Mouse (Mus musculus) neural tube, embryonic 13.5 days (tissue): ENCODE results near the gene Gm20388. TPM values are rescaled to one million over a fixed set of nuclear protein-coding genes. Genes with fewer than 3 reads are reported as not detected.

Experiments used
- ATAC-seq: fragments of 200-750 bp; cut with Nextera tagmentation; 2 replicates; pipeline ENCODE4 v1.8.0; 2017; ENCODE audit warnings: low read depth, mild to moderate bottlenecking, moderate TSS enrichment, moderate library complexity
- H3K27ac ChIP-seq: fragments of 300-500 bp; sonication (generic); replicated peaks from 2 replicates; pipeline ENCODE4 v1.5.1; 2015; ENCODE audit warnings: moderate library complexity, mild to moderate bottlenecking, inconsistent platforms
- H3K27me3 ChIP-seq: fragments of 300-500 bp; sonication (generic); 2 replicates; pipeline ENCODE4 v1.6.1; 2015; ENCODE audit warnings: mild to moderate bottlenecking, inconsistent platforms
- H3K36me3 ChIP-seq: fragments of 300-500 bp; sonication (generic); 2 replicates; pipeline ENCODE4 v1.6.1; 2015; ENCODE audit warnings: mild to moderate bottlenecking, inconsistent platforms
- H3K4me1 ChIP-seq: fragments of 300-500 bp; sonication (generic); replicated peaks from 2 replicates; pipeline ENCODE4 v1.6.1; 2015; ENCODE audit warnings: inconsistent platforms
- H3K4me2 ChIP-seq: fragments of 300-500 bp; sonication (generic); 2 replicates; pipeline ENCODE4 v1.6.1; 2015; ENCODE audit warnings: inconsistent platforms, mild to moderate bottlenecking, moderate library complexity
- H3K4me3 ChIP-seq: fragments of 300-500 bp; sonication (generic); 2 replicates; pipeline ENCODE4 v1.5.1; 2015; ENCODE audit warnings: mild to moderate bottlenecking, inconsistent platforms
- H3K9ac ChIP-seq: fragments of 300-500 bp; sonication (generic); 2 replicates; pipeline ENCODE4 v1.6.1; 2015; ENCODE audit warnings: moderate library complexity, mild to moderate bottlenecking, inconsistent platforms
- H3K9me3 ChIP-seq: fragments of 300-500 bp; sonication (generic); 2 replicates; pipeline ENCODE4 v1.6.1; 2016; ENCODE audit warnings: inconsistent platforms
- WGBS: fragments of 180-500 bp; shearing (Covaris S2); methylation state at CpG from one replicate; pipeline ENCODE4 v1.1.7; 2015; 5-methylcytosine and 5-hydroxymethylcytosine counted together
- polyA plus RNA-seq: library from polyadenylated mRNA; unstranded; fragments of >200 nt; fragmentation: Nextera tagmentation; extraction: Ambion mirVana; gene quantifications from 2 replicates; pipeline ENCODE4 v1.2.1, GENCODE M21; 2015

The Gm20388 gene
- polyA plus RNA-seq, 1 experiment from 2014 or later = 0.27 TPM

DNA sequence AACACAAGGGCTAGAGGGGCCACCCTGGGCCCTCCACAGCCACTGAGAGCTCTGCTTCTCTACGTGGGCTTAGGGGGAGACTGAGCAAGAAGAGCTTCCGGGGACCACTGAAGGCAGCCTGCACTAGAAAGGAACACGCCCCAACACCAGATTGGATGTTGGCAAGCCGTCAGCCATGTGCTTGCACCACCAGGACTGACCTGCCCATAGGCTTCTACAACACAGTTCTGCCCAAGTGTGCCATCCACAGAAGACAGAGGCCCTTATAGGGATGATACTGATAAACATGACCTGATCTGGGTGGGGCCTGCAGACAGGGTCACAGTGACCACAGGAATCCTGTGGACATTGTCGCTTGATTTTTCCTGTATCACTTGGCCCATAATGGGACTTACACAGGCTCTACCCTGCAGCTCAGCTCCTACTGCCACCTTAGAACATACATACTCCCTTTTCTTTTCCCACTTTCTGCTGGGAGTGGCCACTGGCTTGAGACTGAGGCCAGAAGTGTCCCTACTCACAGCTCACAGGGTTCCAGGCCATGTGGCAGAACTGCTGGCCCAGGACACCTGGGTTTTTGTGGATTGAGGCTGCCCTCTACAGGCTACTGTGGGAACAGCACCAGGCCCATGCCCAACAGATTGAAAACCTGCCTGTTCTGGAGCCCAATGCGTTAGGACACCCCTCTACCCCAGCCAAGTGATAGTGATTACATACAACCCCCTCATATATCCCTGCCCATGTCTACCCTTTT, 2422.3 kb downstream of the Gm20388 start:
- H3K9me3 ChIP-seq = no peaks in the 10 kb centered on the region
- no peaks in the 10 kb centered on the region for H3K36me3 ChIP-seq
- H3K4me1 ChIP-seq = peaks cover 46% of the 10 kb centered on the region
- no peak overlapping the region for H3K27ac ChIP-seq
- ATAC-seq = no peak
- no peak overlapping the region for H3K4me3 ChIP-seq
- no peak overlapping the region for H3K9ac ChIP-seq
- H3K27me3 ChIP-seq = peaks cover 46% of the 10 kb centered on the region
- H3K4me2 ChIP-seq = no peak overlapping the region
- 69% methylated on average over 6 of the region's 6 CpGs for WGBS

DNA sequence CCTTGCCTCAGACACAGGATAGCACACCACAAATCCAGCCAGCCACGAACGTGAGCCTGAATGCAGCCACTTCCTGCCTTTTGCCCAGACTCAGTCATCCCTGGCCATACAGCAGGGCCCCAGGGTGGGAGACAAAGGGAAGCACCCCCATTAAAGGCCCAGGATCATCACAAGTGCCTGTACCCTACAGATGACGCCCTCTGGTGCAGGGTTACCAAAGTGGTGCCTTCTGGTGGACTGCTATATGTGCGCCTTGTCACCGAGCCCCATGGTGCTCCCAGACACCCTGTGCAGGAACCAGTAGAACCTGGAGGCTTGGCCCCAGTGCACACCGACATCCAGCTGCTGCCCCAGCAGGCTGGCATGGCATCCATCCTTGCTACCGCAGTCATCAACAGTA, 2422.9 kb downstream of the Gm20388 start:
- Histone ChIP-seq H3K4me2 (no peak overlapping the region), H3K27ac (no peak overlapping the region), H3K4me3 (no peak overlapping the region), H3K9me3 (no peaks in the 10 kb centered on the region), H3K9ac (no peak overlapping the region), H3K4me1 (peaks cover 43% of the 10 kb centered on the region), H3K36me3 (no peaks in the 10 kb centered on the region), H3K27me3 (peaks cover 52% of the 10 kb centered on the region)
- WGBS = 78% methylated on average over 7 of the region's 7 CpGs
- no peak for ATAC-seq

DNA sequence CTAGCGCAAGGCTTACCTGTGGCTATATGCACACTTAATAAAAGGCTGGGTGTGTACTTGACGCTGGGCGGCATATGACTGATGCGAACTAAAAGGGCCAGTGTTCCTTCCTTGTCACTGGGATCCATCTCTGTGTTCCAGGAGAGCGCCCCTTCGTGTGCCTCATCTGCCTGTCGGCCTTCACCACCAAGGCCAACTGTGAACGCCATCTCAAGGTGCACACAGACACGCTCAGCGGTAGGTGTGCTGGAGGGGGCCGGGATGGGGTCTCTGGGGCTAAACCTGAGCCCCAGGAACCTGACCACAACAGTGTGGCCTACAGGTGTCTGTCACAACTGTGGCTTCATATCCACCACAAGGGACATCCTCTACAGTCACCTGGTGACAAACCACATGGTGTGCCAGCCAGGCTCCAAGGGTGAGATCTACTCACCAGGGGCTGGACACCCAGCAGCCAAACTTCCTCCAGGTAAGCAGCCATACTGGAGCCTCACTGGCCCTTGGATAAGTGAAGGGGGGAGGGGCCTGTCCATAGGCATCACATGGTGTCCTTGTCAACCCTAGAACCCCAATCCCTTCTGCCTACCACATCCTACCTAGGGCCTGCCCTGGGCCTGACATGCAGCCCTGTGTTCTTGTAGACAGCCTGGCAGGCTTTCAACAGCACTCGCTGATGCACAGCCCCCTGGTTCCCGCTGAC, 2424.3 kb downstream of the Gm20388 start:
- peak overlapping the region; percentile 71; the same call in 1 of the 2 replicates for H3K9ac ChIP-seq
- WGBS = 83% methylated on average over 13 of the region's 13 CpGs

DNA sequence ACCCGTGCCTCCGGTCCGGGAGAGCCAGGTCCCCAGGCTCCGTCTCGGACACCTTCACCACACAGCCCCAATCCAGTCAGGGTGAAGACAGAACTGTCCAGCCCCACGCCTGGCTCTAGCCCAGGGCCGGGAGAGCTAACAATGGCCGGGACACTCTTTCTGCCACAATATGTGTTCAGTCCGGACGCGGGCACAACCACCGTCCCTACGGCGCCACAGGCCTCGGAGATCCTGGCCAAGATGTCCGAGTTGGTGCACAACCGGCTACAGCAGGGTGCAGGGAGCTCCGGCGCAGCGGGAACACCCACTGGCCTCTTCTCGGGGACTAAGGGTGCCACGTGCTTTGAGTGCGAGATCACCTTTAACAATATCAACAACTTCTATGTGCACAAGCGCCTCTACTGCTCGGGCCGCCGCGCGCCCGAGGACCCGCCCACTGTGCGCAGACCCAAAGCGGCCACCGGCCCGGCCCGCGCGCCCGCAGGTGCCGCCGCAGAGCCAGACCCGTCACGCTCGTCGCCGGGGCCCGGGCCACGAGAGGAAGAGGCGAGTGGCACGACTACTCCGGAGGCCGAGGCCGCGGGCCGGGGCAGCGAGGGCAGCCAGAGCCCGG, 2425.1 kb downstream of the Gm20388 start:
- peak overlapping the region; percentile 57 for H3K4me3 ChIP-seq
- peak overlapping the region; percentile 88 for H3K4me2 ChIP-seq
- 5% methylated on average over 56 of the region's 57 CpGs for WGBS
- H3K4me1 ChIP-seq = peaks cover 27% of the 10 kb centered on the region
- peak; percentile 41 for ATAC-seq
- no peaks in the 10 kb centered on the region for H3K9me3 ChIP-seq
- peaks cover 71% of the 10 kb centered on the region for H3K27me3 ChIP-seq
- no peaks in the 10 kb centered on the region for H3K36me3 ChIP-seq
- no peak overlapping the region for H3K27ac ChIP-seq
- peak overlapping the region; percentile 71 for H3K9ac ChIP-seq

More for the DNA sequence above, 2424.3 kb downstream of the Gm20388 start:
- peaks cover 66% of the 10 kb centered on the region for H3K27me3 ChIP-seq
- no peaks in the 10 kb centered on the region for H3K9me3 ChIP-seq
- H3K27ac ChIP-seq = no peak overlapping the region
- peaks cover 31% of the 10 kb centered on the region for H3K4me1 ChIP-seq
- H3K4me3 ChIP-seq = no peak overlapping the region
- H3K36me3 ChIP-seq = no peaks in the 10 kb centered on the region
- H3K4me2 ChIP-seq = peak overlapping the region; percentile 88
- no peak for ATAC-seq

GRCm38 (mm10) chr8:122336251-122336910, 2425.7 kb downstream of the Gm20388 start:
- peaks cover 77% of the 10 kb centered on the region for H3K27me3 ChIP-seq
- no peaks in the 10 kb centered on the region for H3K9me3 ChIP-seq
- whole genome bisulfite sequencing = 3% methylated on average over 80 of the region's 81 CpGs
- peak overlapping the region; percentile 88 for H3K4me2 ChIP-seq
- ATAC-seq = peak; percentile 60
- no peaks in the 10 kb centered on the region for H3K36me3 ChIP-seq
- peak overlapping the region; percentile 57 for H3K4me3 ChIP-seq
- no peak overlapping the region for H3K27ac ChIP-seq
- H3K4me1 ChIP-seq = peaks cover 20% of the 10 kb centered on the region
- H3K9ac ChIP-seq = peak overlapping the region; percentile 71

- 45% methylated on average over 6 of the region's 6 CpGs for WGBS
- no peaks in the 10 kb centered on the region for H3K36me3 ChIP-seq
- H3K27ac ChIP-seq = no peak overlapping the region
- H3K4me1 ChIP-seq = peaks cover 41% of the 10 kb centered on the region
- H3K9me3 ChIP-seq = no peaks in the 10 kb centered on the region
- no peak overlapping the region for H3K4me2 ChIP-seq
- H3K27me3 ChIP-seq = peaks cover 91% of the 10 kb centered on the region
- no peak overlapping the region for H3K9ac ChIP-seq
- ATAC-seq = no peak
- no peak overlapping the region for H3K4me3 ChIP-seq
These were observed 2428.2 kb downstream of the Gm20388 start for GRCm38 (mm10) chr8:122338852-122339251.

- WGBS = 80% methylated on average over 3 of the region's 3 CpGs
These were observed 2430.1 kb downstream of the Gm20388 start for GRCm38 (mm10) chr8:122340761-122341160.

DNA sequence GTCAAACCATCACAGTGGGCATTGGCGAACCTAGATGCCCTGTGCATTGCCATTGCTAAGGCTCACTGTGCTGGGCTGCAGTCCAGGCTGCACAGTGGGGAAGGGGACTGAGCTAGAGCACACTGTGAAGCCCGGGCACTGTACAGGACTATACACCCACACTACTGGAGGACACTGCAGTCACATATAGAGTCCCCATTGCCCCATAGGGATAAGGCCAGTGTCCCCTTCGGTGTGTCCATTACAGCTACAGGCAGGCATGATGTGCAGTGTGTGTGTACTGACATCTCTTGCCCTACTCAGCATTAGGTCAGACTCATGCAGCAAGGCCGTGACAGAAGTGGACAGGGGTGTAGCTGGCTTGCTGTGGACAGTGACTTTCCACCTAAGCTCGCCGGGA, 2431.1 kb downstream of the Gm20388 start:
- ATAC-seq = no peak
- WGBS = 87% methylated on average over 6 of the region's 6 CpGs
- H3K9ac ChIP-seq = 0 out of 2 replicates have a peak overlapping the region, but pooled peaks have one; percentile 17
- peaks cover 80% of the 10 kb centered on the region for H3K27me3 ChIP-seq
- H3K9me3 ChIP-seq = no peaks in the 10 kb centered on the region
- no peak overlapping the region for H3K4me2 ChIP-seq
- H3K4me1 ChIP-seq = peaks cover 38% of the 10 kb centered on the region
- no peak overlapping the region for H3K27ac ChIP-seq
- H3K36me3 ChIP-seq = no peaks in the 10 kb centered on the region
- H3K4me3 ChIP-seq = no peak overlapping the region

More at GRCm38 (mm10) chr8:122340761-122341160, 2430.1 kb downstream of the Gm20388 start:
- H3K36me3 ChIP-seq = no peaks in the 10 kb centered on the region
- H3K9ac ChIP-seq = no peak overlapping the region
- no peak overlapping the region for H3K4me2 ChIP-seq
- H3K9me3 ChIP-seq = no peaks in the 10 kb centered on the region
- H3K4me3 ChIP-seq = no peak overlapping the region
- peaks cover 48% of the 10 kb centered on the region for H3K4me1 ChIP-seq
- H3K27ac ChIP-seq = no peak overlapping the region
- peaks cover 89% of the 10 kb centered on the region for H3K27me3 ChIP-seq
- ATAC-seq = no peak

DNA sequence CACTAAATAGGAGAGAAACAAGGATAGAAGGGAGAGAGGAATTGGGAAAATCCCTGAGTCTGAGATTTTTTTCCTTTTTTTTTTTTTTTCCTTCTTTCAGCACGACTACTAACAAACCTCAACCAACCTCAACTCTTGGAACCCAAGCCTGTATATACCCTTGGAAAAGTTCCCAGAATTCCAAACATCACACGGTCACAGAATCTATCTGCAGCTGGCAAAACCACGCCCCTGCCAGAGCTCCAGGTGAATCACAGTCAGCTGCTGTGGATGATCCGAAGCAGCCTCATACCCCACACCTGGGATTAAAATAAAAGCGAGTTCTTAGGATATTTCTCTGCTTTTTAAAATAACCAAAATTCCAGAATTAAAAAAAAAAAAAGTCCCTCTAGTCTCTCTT, 2431.7 kb downstream of the Gm20388 start:
- Histone ChIP-seq H3K4me2 (no peak overlapping the region), H3K4me1 (peaks cover 35% of the 10 kb centered on the region), H3K36me3 (no peaks in the 10 kb centered on the region), H3K27ac (no peak overlapping the region), H3K9me3 (no peaks in the 10 kb centered on the region), H3K4me3 (no peak overlapping the region), H3K9ac (peak overlapping the region; percentile 0; the same call in 1 of the 2 replicates), H3K27me3 (peaks cover 75% of the 10 kb centered on the region)
- WGBS = 46% methylated on average over 5 of the region's 5 CpGs
- no peak for ATAC-seq

DNA sequence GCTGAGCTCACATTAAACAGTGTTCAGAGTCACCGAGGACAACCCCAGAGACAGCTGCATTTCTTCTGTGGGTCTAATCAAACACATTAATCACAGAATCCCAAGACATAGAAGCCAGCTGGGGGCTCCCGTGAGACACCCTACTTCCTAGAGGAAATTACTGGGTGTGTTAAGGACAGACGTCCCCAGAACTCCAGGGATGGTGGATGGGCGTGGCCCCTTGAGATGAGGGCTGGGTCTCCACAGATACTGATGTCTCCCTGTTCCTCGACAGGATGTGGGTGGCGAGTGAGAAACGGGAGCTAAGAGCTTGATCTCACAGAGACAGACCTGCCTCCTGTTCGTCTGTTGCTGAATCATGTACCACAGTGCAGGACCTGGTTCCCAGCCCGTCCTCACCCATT, 2432.2 kb downstream of the Gm20388 start:
- H3K4me1 ChIP-seq = peaks cover 39% of the 10 kb centered on the region
- no peak overlapping the region for H3K27ac ChIP-seq
- H3K4me3 ChIP-seq = no peak overlapping the region
- H3K27me3 ChIP-seq = peaks cover 70% of the 10 kb centered on the region
- ATAC-seq = no peak
- no peaks in the 10 kb centered on the region for H3K36me3 ChIP-seq
- H3K9me3 ChIP-seq = no peaks in the 10 kb centered on the region
- peak overlapping the region; percentile 50 for H3K4me2 ChIP-seq
- peak overlapping the region; percentile 0; the same call in 1 of the 2 replicates for H3K9ac ChIP-seq
- WGBS = 3% methylated on average over 9 of the region's 9 CpGs

- 2% methylated on average over 11 of the region's 11 CpGs for WGBS
- peak overlapping the region; percentile 19 for H3K4me3 ChIP-seq
These were observed 2432.7 kb downstream of the Gm20388 start for GRCm38 (mm10) chr8:122343341-122343740.

More at GRCm38 (mm10) chr8:122343341-122343740, 2432.7 kb downstream of the Gm20388 start:
- peak; percentile 30; the same call in 1 of the 2 replicates for ATAC-seq
- peak overlapping the region; percentile 51; the same call in 1 of the 2 replicates for H3K9ac ChIP-seq
- no peak overlapping the region for H3K27ac ChIP-seq
- H3K4me2 ChIP-seq = peak overlapping the region; percentile 50
- H3K36me3 ChIP-seq = no peaks in the 10 kb centered on the region
- peaks cover 65% of the 10 kb centered on the region for H3K27me3 ChIP-seq
- H3K9me3 ChIP-seq = no peaks in the 10 kb centered on the region
- peaks cover 40% of the 10 kb centered on the region for H3K4me1 ChIP-seq
